Mouse (Mus musculus) liver, adult 2 months (tissue): ENCODE measurements around the gene Timm22.

ENCODE experiments used
- CTCF ChIP-seq: fragments of 200-500 bp; IDR thresholded peaks from 2 replicates; pipeline ENCODE4 v1.5.1; 2011; ENCODE audit warnings: low read depth, low read length, control low read depth
- POLR2A ChIP-seq: fragments of 200-500 bp; IDR thresholded peaks from 2 replicates; pipeline ENCODE4 v1.6.1; 2011; ENCODE audit warnings: low read length, control low read depth; ENCODE audit not compliant: insufficient read depth; ENCODE audit errors: extremely low read depth

DNA sequence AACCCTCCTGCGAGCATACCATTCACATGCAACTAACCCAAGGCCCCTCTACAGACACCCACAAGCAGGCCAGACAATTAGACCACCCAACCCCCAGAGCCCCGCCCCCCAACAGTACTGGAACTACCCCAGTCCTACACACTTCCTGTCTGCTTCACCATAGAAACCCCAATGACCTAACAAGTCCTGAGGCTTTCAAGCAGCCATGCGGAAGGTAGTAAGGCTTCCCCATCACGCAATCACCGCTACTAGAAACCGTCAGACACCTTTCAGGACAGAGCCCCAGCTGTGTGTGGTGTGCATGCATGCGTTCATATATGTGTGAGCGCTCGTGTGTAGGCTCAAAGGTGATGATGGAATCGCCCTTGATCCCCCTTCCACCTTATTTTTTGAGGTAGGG, 50.1 kb downstream of the Timm22 start:
- TF ChIP-seq CTCF (no peak), POLR2A (no peak)
